Mouse (Mus musculus) neural tube, embryonic 12.5 days (tissue): ENCODE measurements around the gene Sult2b1. TPM values are rescaled to one million over a fixed set of nuclear protein-coding genes. Genes with fewer than 3 reads are reported as not detected.
A peak's percentile ranks its signal among the peaks of the same experiment; 100 is the strongest.

Source experiments
- ATAC-seq: fragments of 200-750 bp; cut with Nextera tagmentation; 2 replicates; pipeline ENCODE4 v1.8.0; 2017; ENCODE audit warnings: low read depth, mild to moderate bottlenecking, moderate TSS enrichment, moderate library complexity; ENCODE audit not compliant: low FRiP score
- H3K27ac ChIP-seq: fragments of 300-500 bp; sonication (generic); 2 replicates; pipeline ENCODE4 v1.5.1; 2016
- H3K27me3 ChIP-seq: fragments of 300-500 bp; sonication (generic); replicated peaks from 2 replicates; pipeline ENCODE4 v1.6.1; 2016; ENCODE audit warnings: mild to moderate bottlenecking
- H3K36me3 ChIP-seq: fragments of 300-500 bp; sonication (generic); 2 replicates; pipeline ENCODE4 v1.6.1; 2016; ENCODE audit warnings: mild to moderate bottlenecking
- H3K4me1 ChIP-seq: fragments of 300-500 bp; sonication (generic); 2 replicates; pipeline ENCODE4 v1.6.1; 2016
- H3K4me2 ChIP-seq: fragments of 300-500 bp; sonication (generic); replicated peaks from 2 replicates; pipeline ENCODE4 v1.6.1; 2016; ENCODE audit warnings: mild to moderate bottlenecking
- H3K4me3 ChIP-seq: fragments of 300-500 bp; sonication (generic); 2 replicates; pipeline ENCODE4 v1.5.1; 2016
- H3K9ac ChIP-seq: fragments of 300-500 bp; sonication (generic); 2 replicates; pipeline ENCODE4 v1.6.1; 2016; ENCODE audit warnings: mild to moderate bottlenecking
- H3K9me3 ChIP-seq: fragments of 300-500 bp; sonication (generic); 2 replicates; pipeline ENCODE4 v1.6.1; 2016; ENCODE audit warnings: mild to moderate bottlenecking
- WGBS: fragments of 180-500 bp; shearing (Covaris S2); methylation state at CpG from one replicate; pipeline ENCODE4 v1.1.7; 2016; 5-methylcytosine and 5-hydroxymethylcytosine counted together
- polyA plus RNA-seq: library from polyadenylated mRNA; unstranded; fragments of >200 nt; fragmentation: Nextera tagmentation; extraction: Ambion mirVana; gene quantifications from 2 replicates; pipeline ENCODE4 v1.2.1, GENCODE M21; 2016

The Sult2b1 gene
- polyA plus RNA-seq, 1 experiment from 2014 or later: 2.1 TPM

DNA sequence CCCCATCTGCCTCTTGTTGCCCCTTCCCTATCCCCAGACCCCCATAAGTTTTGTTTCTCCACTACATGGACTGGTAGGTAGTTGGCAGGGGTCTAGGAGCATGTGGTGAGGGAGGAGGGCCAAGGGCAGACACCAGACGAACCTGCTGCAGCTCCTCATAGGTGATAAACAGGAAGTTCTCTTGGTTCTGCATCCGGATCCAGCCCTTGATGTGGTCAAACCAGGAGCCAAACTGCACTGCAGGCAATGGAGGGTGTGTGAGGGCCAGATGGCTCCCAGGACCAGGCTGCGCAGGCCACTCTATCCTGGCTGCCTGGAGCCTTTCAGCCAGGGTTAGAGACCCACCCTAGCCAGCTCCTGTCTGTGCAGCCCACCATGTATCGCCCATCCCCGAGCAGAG, 51.0 kb downstream of the Sult2b1 start:
- Histone ChIP-seq H3K27me3 (no peaks in the 10 kb centered on the region), H3K4me3 (no peak overlapping the region), H3K27ac (no peak overlapping the region), H3K9me3 (no peaks in the 10 kb centered on the region), H3K4me2 (no peak overlapping the region), H3K36me3 (peaks cover 8% of the 10 kb centered on the region; the same call in 1 of the 2 replicates), H3K4me1 (0 out of 2 replicates have a peak, but pooled peaks cover 5% of the 10 kb centered on the region), H3K9ac (0 out of 2 replicates have a peak overlapping the region, but pooled peaks have one; percentile 4)
- WGBS: 85% methylated on average over 5 of the region's 5 CpGs
- ATAC-seq: no peak

DNA sequence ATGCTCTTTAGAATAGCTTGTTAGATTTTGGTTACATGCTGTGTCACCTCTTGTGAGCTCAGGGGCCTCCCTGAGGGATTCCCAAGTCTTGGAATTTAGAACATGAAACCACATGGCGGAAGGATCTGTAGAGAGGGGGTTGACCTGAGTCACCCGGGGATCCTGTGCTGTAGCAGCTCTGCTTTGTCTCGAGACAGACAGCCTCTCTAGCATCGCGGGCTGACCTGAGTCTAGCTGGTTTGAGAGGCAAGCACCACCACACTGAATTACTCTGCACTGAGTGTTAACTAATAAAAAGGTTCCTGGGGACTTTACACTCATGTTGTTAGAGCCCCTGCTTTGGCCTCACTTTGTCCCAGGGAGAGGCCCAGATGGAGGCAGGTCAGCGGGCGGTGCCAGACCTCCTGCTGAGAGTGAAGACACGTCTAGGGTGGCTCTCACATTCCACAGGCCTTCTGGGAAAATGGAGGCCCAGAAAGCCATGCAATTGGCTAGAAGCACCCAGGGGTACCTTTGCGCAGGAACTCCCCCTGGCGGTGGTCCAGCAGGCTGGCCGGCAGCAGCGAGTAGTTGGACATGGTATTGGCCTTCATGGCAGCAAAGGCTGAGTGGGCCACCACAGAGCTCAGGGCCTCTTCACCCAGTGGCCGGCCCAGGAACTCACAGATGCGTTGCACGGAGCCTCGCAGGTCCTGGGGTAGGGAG, 53.6 kb downstream of the Sult2b1 start:
- H3K4me1 ChIP-seq: 0 out of 2 replicates have a peak, but pooled peaks cover 5% of the 10 kb centered on the region
- H3K36me3 ChIP-seq: peaks cover 26% of the 10 kb centered on the region
- H3K9me3 ChIP-seq: no peaks in the 10 kb centered on the region
- ATAC-seq: no peak
- H3K9ac ChIP-seq: no peak overlapping the region
- no peak overlapping the region for H3K4me3 ChIP-seq
- 0 out of 2 replicates have a peak overlapping the region, but pooled peaks have one; percentile 9 for H3K4me2 ChIP-seq
- no peak overlapping the region for H3K27ac ChIP-seq
- WGBS: 12% methylated on average over 16 of the region's 16 CpGs
- no peaks in the 10 kb centered on the region for H3K27me3 ChIP-seq

DNA sequence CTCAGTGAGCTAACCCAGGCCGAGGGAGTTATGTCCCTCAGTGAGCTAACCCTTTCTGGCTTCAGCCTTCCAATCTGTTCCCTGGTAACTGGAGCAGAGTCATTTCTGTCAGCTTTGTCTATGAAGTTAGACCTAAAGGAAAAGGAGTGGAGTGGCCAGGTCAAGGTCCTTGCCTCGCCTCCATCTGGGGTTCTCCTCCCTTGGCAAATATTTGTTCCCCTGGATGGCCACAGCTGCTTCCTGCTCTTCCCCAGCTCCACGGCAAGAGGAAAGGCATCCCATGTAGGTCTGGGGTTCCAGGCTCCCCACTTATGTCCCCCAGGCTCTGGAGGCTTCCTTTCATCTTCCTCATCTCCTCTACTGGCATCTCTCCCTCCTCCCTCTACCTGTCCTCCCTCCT, 56.8 kb downstream of the Sult2b1 start:
- Histone ChIP-seq H3K9ac (no peak overlapping the region), H3K9me3 (no peaks in the 10 kb centered on the region), H3K4me3 (no peak overlapping the region), H3K27ac (no peak overlapping the region), H3K36me3 (peaks cover 59% of the 10 kb centered on the region), H3K27me3 (no peaks in the 10 kb centered on the region), H3K4me2 (no peak overlapping the region), H3K4me1 (0 out of 2 replicates have a peak, but pooled peaks cover 5% of the 10 kb centered on the region)
- 82% methylated on average over 3 of the region's 3 CpGs for WGBS
- no peak for ATAC-seq

DNA sequence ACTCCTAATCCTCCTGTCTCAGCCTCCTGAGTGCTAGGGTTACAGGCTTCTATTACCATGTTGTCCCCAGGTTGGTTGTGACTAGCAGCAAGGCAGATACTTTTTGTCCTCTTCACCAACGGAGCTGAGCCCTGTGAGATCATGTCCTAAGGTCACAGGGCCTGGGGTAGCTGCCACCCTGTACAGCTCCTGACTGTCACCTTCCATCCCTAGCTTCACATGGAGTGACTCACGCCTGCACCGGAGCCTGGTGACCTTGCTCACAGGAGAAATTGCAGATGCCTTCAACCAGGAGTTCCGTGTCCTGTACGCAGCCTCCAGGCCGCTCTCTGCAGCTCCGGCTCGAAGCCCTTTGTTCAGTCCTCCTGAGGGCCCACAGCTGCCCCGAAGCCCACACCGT, 58.0 kb downstream of the Sult2b1 start:
- H3K4me1 ChIP-seq: 0 out of 2 replicates have a peak, but pooled peaks cover 5% of the 10 kb centered on the region
- no peaks in the 10 kb centered on the region for H3K27me3 ChIP-seq
- H3K9me3 ChIP-seq: no peaks in the 10 kb centered on the region
- no peak overlapping the region for H3K4me2 ChIP-seq
- H3K9ac ChIP-seq: no peak overlapping the region
- ATAC-seq: no peak
- WGBS: 94% methylated on average over 10 of the region's 10 CpGs
- no peak overlapping the region for H3K4me3 ChIP-seq
- H3K36me3 ChIP-seq: peaks cover 71% of the 10 kb centered on the region
- H3K27ac ChIP-seq: no peak overlapping the region

DNA sequence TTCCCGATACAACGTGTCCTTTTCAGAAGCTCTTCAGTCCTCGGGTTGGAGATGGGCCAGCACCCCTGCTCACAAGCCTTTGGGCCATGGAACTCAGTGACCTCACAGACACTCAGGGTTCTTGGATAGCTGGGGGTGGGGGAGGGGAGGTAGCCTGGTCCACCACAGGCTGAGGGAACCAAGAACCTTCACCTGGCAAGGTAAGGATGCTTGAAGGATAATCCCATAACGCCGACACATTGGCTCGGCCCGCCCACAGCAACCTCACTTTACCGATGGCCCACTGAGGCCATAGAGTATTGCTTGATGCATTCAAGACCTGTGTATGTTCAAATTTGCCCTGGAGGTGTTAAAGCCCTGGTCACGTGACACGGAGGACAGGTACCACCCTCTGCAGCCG, 58.8 kb downstream of the Sult2b1 start, which contains the start of gene Spaca4:
Gene Spaca4, minus strand, starts transcription at position 101 of the 400 bp plus-strand sequence.
- Histone ChIP-seq H3K9me3 (no peaks in the 10 kb centered on the region), H3K27ac (no peak within 1 kb of the TSS), H3K9ac (no peak within 1 kb of the TSS), H3K27me3 (no peaks in the 10 kb centered on the region), H3K4me2 (no peak within 1 kb of the TSS), H3K4me3 (no peak within 1 kb of the TSS; the same call in 1 of the 2 replicates), H3K4me1 (no peaks in the 10 kb centered on the region), H3K36me3 (peaks cover 78% of the 10 kb centered on the region)
- ATAC-seq: no peak
- 95% methylated on average over 11 of the region's 11 CpGs for WGBS

DNA sequence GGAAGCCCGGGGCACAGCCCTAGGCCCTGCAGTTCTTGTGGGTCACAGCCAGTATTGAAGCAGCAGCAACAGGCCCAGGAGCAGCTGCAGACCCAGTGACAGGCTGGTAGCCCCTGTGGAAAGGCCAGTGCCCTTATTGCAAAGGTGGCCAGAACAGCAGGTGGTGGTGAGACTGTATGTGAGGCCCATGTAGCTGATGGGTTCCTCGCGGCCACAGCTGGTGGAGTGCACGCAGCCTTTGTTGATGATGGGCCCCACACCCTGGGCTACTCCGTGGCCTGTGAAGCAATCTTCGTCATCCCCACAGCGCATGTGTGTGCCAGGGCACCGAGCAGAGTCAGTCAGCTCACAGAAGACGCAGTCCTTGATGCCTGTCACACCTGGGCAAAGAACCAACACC, 59.3 kb downstream of the Sult2b1 start:
- Histone ChIP-seq H3K9me3 (no peaks in the 10 kb centered on the region), H3K9ac (no peak overlapping the region), H3K4me1 (0 out of 2 replicates have a peak, but pooled peaks cover under 1% of the 10 kb centered on the region), H3K36me3 (peaks cover 84% of the 10 kb centered on the region), H3K4me3 (no peak overlapping the region; the same call in 1 of the 2 replicates), H3K4me2 (no peak overlapping the region), H3K27ac (no peak overlapping the region), H3K27me3 (no peaks in the 10 kb centered on the region)
- 92% methylated on average over 9 of the region's 9 CpGs for WGBS
- ATAC-seq: no peak

DNA sequence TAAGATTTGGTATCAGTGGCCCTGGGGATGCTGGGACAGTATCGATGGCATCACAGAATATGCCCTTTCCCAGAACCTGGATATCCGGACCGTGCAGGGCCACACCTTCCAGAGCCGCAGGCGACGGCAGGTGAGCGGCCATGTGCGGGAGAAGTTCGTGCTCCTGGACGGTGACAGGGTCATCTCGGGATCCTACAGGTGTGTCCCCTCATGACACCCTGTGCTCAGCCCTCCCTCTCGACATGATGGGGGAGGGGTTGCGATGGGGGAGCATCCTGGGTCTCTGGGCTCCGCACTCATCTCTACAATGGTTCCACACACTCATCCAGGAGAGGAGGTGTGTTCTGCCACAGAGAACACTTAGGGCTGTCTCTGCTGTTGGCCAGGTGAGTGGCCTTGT, 60.7 kb downstream of the Sult2b1 start:
- no peak for ATAC-seq
- Histone ChIP-seq H3K4me3 (no peak overlapping the region), H3K27me3 (no peaks in the 10 kb centered on the region), H3K4me2 (no peak overlapping the region), H3K4me1 (peaks cover 13% of the 10 kb centered on the region), H3K27ac (no peak overlapping the region), H3K36me3 (peaks cover 87% of the 10 kb centered on the region), H3K9ac (no peak overlapping the region), H3K9me3 (no peaks in the 10 kb centered on the region)
- WGBS: 96% methylated on average over 14 of the region's 14 CpGs

DNA sequence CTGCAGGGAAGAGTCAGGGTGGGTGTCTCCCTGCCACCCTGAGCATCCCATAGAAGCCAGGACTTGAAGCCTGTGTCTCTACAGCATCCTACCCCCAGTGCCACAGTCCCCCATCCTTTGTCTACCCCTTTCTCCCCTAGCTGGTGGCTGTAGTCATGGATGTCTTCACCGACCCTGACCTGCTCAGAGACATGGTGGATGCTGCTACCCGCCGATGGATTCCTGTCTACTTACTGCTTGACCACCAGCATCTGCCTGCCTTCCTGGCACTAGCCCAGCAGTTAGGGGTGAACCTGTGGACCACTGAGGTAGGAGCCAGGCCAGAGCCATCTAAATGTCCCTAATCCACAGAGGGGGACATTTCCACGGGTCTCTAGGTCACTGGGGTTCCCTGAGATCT, 61.2 kb downstream of the Sult2b1 start:
- no peaks in the 10 kb centered on the region for H3K9me3 ChIP-seq
- no peaks in the 10 kb centered on the region for H3K27me3 ChIP-seq
- WGBS: 86% methylated on average over 4 of the region's 4 CpGs
- H3K27ac ChIP-seq: no peak overlapping the region
- no peak overlapping the region for H3K4me2 ChIP-seq
- ATAC-seq: no peak
- peaks cover 16% of the 10 kb centered on the region for H3K4me1 ChIP-seq
- H3K9ac ChIP-seq: no peak overlapping the region
- H3K4me3 ChIP-seq: no peak overlapping the region
- H3K36me3 ChIP-seq: peaks cover 87% of the 10 kb centered on the region

DNA sequence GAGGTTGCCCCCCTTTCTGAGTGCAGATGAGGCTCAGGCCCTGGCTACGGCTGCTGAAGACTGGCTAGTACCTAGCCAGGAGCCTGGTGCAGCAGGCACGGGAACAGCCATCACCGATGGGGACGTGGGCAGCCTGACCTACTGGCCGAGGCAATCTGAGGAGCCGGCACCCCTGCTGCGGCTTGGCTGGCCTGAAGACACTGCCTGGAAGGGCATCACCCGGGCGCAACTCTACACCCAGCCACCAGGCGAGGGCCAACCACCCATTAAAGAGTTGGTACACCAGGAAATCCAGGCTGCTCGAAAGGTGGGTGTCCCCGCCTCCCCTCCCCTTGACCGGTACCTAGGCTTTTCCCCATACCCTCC, 62.1 kb downstream of the Sult2b1 start:
- WGBS: 83% methylated on average over 13 of the region's 13 CpGs
- H3K36me3 ChIP-seq: peaks cover 82% of the 10 kb centered on the region
- no peak overlapping the region for H3K4me3 ChIP-seq
- H3K4me1 ChIP-seq: peaks cover 16% of the 10 kb centered on the region
- H3K9me3 ChIP-seq: no peaks in the 10 kb centered on the region
- no peak overlapping the region for H3K9ac ChIP-seq
- no peaks in the 10 kb centered on the region for H3K27me3 ChIP-seq
- no peak for ATAC-seq
- H3K4me2 ChIP-seq: no peak overlapping the region
- no peak overlapping the region for H3K27ac ChIP-seq

DNA sequence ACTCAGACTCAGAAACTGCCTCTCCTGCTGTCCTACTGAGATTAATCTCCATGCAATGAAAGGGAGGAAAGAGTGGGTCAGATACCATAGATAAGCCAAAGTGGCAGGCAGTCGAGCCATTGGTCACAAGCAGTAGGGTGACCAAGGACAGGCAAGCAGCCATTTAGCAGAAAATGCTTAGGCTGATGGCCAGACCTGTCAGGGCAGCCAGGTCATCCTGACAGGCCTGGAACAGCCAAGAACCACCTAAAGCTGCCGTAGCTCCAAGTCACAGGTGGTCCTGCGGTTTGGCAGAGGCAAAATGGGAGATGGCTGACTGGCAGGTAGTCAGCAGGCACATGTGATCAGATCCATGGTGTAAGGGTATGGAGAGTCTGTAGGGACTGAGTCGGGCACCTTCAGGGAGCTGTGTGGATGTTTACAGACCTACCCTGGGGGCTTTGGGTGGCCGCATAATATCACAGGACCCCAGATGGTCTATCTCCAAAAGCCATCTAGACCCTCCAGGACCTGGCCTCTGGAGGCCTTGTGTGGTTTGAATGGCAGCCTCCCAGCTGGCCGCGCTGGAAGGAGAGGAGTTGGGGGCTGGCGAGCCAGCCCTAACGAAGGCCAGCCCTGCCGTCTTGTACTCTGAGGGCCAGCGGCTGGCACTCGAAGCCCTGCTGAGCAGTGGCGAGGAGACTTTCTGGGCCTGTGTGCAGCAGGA, 62.7 kb downstream of the Sult2b1 start:
- Histone ChIP-seq H3K9me3 (no peaks in the 10 kb centered on the region), H3K36me3 (peaks cover 77% of the 10 kb centered on the region), H3K27me3 (no peaks in the 10 kb centered on the region), H3K9ac (no peak overlapping the region), H3K4me2 (no peak overlapping the region), H3K4me1 (peaks cover 21% of the 10 kb centered on the region), H3K4me3 (no peak overlapping the region), H3K27ac (no peak overlapping the region)
- WGBS: 70% methylated on average over 13 of the region's 13 CpGs
- no peak for ATAC-seq

DNA sequence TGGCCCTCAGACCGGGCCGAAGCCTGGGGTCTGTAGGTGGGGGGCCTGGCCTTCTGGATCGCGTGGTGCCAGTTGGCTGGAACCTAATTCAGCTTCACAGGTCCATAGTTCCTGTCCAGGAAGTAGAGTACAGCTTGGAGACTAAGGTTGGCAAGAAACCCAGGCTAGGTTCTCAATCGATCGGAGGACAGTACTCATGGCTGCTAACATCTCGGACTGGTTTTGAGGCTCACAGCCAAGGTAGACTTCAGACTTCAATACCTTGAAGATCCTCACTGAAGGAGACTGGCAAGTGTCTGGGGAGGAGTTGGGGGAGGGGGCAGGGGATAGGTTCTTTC, 63.3 kb downstream of the Sult2b1 start:
- Histone ChIP-seq H3K9ac (no peak overlapping the region), H3K4me2 (no peak overlapping the region), H3K27me3 (no peaks in the 10 kb centered on the region), H3K4me3 (no peak overlapping the region), H3K36me3 (peaks cover 72% of the 10 kb centered on the region), H3K27ac (no peak overlapping the region), H3K9me3 (no peaks in the 10 kb centered on the region), H3K4me1 (peaks cover 27% of the 10 kb centered on the region)
- no peak for ATAC-seq
- 81% methylated on average over 7 of the region's 7 CpGs for WGBS

DNA sequence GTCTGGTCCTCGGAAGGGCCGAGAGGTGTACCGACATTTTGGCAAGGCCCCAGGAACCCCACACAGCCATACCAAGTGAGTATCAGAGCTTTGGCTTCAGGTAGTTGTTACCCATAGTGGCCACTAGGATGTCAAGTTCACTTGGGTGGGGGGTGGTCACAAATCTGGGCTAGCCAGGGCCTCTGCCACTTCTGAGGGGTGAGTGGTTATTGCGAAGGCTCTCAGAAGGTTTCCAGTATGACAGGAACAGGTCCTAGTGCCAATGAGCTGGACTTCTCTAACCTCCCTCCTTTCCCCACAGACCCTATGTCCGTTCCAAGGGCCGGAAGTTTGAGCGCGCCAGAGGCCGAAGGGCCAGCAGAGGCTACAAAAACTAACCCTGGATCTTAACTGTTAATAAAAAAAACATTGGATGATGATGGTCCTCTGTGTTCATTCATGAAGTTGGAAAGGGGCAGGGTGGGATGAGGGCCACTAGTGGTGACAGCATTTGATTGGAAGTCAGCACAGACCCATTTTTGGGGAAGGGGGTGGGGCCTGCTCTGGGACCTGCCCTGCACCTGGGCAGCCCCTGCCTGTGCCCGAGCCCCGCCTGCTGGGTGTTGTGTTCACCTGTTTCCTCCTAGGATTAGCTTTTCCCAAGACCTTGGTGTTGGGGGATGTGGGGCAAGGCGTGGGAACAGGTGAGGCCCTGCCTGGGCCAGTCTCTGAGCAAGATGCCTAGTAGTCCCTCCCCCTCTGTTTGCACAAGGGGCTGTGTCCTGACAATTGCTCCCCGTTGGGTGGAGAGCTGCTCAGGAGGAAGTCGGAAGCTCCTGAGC, 63.8 kb downstream of the Sult2b1 start, which contains the start of gene Fam83e:
Gene Fam83e, plus strand, starts transcription at position 800 of the 821 bp plus-strand sequence.
- peaks cover 32% of the 10 kb centered on the region for H3K4me1 ChIP-seq
- H3K27me3 ChIP-seq: no peaks in the 10 kb centered on the region
- no peak for ATAC-seq
- no peak within 1 kb of the TSS for H3K27ac ChIP-seq
- H3K36me3 ChIP-seq: peaks cover 66% of the 10 kb centered on the region
- 83% methylated on average over 14 of the region's 14 CpGs for WGBS
- 0 out of 2 replicates have a peak within 1 kb of the TSS, but pooled peaks have one; percentile 92 for H3K9ac ChIP-seq
- H3K9me3 ChIP-seq: no peaks in the 10 kb centered on the region
- no peak within 1 kb of the TSS for H3K4me3 ChIP-seq
- no peak within 1 kb of the TSS; the same call in 1 of the 2 replicates for H3K4me2 ChIP-seq
